Mouse (Mus musculus): ENCODE measurements around the gene Btbd35f4. TPM values are rescaled to one million over a fixed set of nuclear protein-coding genes. Genes with fewer than 3 reads are reported as not detected.
"Not testable (repeated sequence)": the region's sequence is repeated elsewhere in the genome, so short reads cannot be mapped to it uniquely, and the experiment has no call there.

The Btbd35f4 gene
- not detected in 2 replicates for polyA plus RNA-seq (2012; rRNA removed)
- polyA plus RNA-seq (2014; fragmentation: Nextera tagmentation; extraction: Ambion mirVana), result not detected in 2 replicates

DNA sequence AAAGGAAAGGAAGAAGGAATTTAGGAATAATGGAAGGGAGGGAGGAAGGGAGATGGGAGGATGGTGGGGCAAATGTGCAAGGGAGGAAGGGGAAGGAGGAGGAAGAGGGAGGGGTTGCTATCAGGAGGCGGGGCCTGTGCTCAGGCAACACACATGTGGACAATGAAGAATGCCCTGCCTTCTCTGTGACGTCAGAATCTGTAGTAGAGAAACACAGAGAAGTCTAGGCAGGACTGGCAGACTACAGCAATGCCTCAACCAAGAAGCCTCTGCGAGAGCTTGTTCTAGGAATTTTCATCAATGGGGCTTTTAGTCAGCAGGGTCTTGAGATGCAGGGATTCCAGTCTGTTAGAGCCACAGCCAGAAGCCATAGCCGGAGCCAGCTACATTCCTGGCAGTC is at the start of gene Btbd35f4:
Gene Btbd35f4, plus strand, starts transcription at position 301 of the 400 bp plus-strand sequence.
- WGBS, result no CpG with 5 or more reads among the region's 4 CpGs
- ATAC-seq (ENCODE audit: low FRiP score, low read depth), result not testable (repeated sequence)

GRCm38 (mm10) chrX:4840016-4840415 is 39.7 kb downstream of the Btbd35f4 start:
- WGBS, result no CpG with 5 or more reads among the region's 1 CpGs
- H3K9ac ChIP-seq (ENCODE audit: low read depth, low read length, severe bottlenecking); H3K27ac ChIP-seq (replicated peaks; ENCODE audit: low read depth, low read length); H3K27me3 ChIP-seq (ENCODE audit: control insufficient read depth, insufficient read depth, low read length); H3K4me1 ChIP-seq (ENCODE audit: control insufficient read depth, insufficient read depth, low read length); H3K36me3 ChIP-seq (ENCODE audit: control insufficient read depth, insufficient read depth, low read length); H3K9me3 ChIP-seq (ENCODE audit: control insufficient read depth, low read length); DNase-seq (ENCODE audit: low spot score); ATAC-seq (ENCODE audit: low FRiP score, low read depth); H3K4me3 ChIP-seq (replicated peaks; ENCODE audit: low read length); H3K4me2 ChIP-seq (replicated peaks; ENCODE audit: low read depth, low read length, severe bottlenecking): not testable (repeated sequence)

More for the DNA sequence above, at the start of gene Btbd35f4:
- H3K9me3 ChIP-seq (ENCODE audit: control insufficient read depth, low read length); H3K36me3 ChIP-seq (ENCODE audit: control insufficient read depth, insufficient read depth, low read length); DNase-seq (ENCODE audit: low spot score); H3K9ac ChIP-seq (ENCODE audit: low read depth, low read length, severe bottlenecking); H3K4me2 ChIP-seq (replicated peaks; ENCODE audit: low read depth, low read length, severe bottlenecking); H3K27me3 ChIP-seq (ENCODE audit: control insufficient read depth, insufficient read depth, low read length); H3K4me3 ChIP-seq (replicated peaks; ENCODE audit: low read length); H3K27ac ChIP-seq (replicated peaks; ENCODE audit: low read depth, low read length); H3K4me1 ChIP-seq (ENCODE audit: control insufficient read depth, insufficient read depth, low read length): not testable (repeated sequence)

Other genes starting within 250 kb of the Btbd35f4 start
- gene Btbd35f27, start 151.6 kb downstream of the Btbd35f4 start, polyA plus RNA-seq (2012; rRNA removed), result not detected in 2 replicates
- gene Btbd35f27, start 151.6 kb downstream of the Btbd35f4 start, polyA plus RNA-seq (2014; fragmentation: Nextera tagmentation; extraction: Ambion mirVana), result not detected in 2 replicates